Mouse (Mus musculus): ENCODE measurements around the gene Lhpp. TPM values are rescaled to one million over a fixed set of nuclear protein-coding genes. Genes with fewer than 3 reads are reported as not detected.
A peak's percentile ranks its signal among the peaks of the same experiment; 100 is the strongest.

Lhpp gene
- polyA plus RNA-seq, 1 experiment from 2014 or later = 23.7 TPM

DNA sequence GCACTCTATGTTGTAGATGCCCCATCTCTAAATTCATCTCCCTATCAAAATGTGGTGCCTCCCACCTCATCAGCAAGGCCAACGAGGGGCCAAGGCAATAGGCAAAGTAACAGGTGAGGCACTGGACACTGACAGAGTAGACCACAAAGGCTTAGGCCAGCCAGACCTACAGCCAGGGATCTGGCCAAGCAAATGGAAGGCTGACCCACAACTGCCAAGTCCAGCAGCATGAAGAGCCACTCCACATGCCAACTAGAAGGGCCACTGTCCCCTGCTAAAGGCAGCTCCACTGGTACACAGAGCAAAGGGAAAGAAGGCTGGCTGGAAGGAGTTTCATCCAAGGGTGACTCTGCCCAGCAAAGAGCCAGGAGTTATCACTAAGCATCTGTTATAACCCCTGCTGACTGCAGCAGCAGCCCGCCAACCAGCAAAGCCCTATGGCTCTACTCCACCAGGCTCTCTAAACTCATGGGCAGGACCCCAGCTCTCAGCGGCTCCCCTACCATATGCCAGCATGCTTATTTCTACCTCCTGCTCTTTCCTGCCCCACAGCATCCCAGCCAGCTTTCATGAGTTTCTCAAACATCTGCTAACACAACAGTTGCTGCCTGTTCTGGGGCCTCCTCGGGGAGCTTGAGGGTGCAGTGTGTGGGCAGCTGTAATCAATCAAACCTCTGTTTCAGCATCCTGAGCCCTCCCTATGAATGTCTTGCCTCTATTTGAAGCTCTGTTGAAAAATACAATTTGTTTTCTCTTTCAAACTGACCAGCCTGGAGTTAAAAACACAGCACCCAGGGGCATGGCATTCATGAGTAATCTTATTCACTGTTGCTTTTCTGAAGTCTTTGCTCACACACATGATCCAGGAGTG lies 143.3 kb downstream of the Lhpp start:
- no peak overlapping the region for H3K4me2 ChIP-seq (ENCODE audit: low read depth, low read length)
- peak overlapping the region; percentile 11; the same call in 1 of the 2 replicates for H3K9ac ChIP-seq (ENCODE audit: low read length)
- no peak overlapping the region for H3K4me3 ChIP-seq (ENCODE audit: low read length)
- peaks cover 31% of the 10 kb centered on the region for H3K4me1 ChIP-seq (ENCODE audit: control insufficient read depth, insufficient read depth, low read length)
- H3K9me3 ChIP-seq (replicated peaks; ENCODE audit: control insufficient read depth, low read length) = no peaks in the 10 kb centered on the region
- peaks cover 8% of the 10 kb centered on the region for H3K36me3 ChIP-seq (ENCODE audit: control insufficient read depth, insufficient read depth)
- no peak for ATAC-seq (replicated peaks; ENCODE audit: extremely low read depth, insufficient read depth, low FRiP score)
- peak overlapping the region; percentile 36; the same call in 1 of the 2 replicates for H3K27ac ChIP-seq (ENCODE audit: low read length)
- 57% methylated on average over 4 of the region's 4 CpGs for WGBS
- H3K27me3 ChIP-seq (ENCODE audit: control insufficient read depth, insufficient read depth, low read length) = no peaks in the 10 kb centered on the region

DNA sequence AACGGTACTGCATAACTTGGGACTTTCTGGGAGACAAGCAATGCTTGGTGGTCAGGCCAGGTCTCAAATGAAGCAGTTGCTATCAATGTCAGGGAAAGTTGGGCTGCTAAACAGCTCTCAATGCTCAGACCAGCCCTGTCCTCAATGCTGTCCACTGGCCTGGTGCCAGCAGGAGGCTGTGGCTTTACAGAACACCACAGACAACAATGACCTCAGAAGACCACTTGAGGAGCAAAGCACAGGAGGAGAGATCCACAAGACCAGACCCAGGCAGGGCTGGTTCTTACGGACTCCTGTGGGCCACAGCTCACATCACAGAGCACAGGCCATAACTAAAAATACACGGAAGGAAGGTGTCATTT lies 143.9 kb downstream of the Lhpp start:
- 28% methylated on average over 3 of the region's 3 CpGs for WGBS
- 0 out of 2 replicates have a peak, but pooled peaks have one; percentile 25 for ATAC-seq (replicated peaks; ENCODE audit: extremely low read depth, insufficient read depth, low FRiP score)
- H3K9ac ChIP-seq (ENCODE audit: low read length) = no peak overlapping the region

More for the DNA sequence above, 143.9 kb downstream of the Lhpp start:
- Histone ChIP-seq H3K4me2 (ENCODE audit: low read depth, low read length) (no peak overlapping the region), H3K4me1 (ENCODE audit: control insufficient read depth, insufficient read depth, low read length) (peaks cover 31% of the 10 kb centered on the region), H3K36me3 (ENCODE audit: control insufficient read depth, insufficient read depth) (peaks cover 14% of the 10 kb centered on the region), H3K9me3 (replicated peaks; ENCODE audit: control insufficient read depth, low read length) (no peaks in the 10 kb centered on the region), H3K27me3 (ENCODE audit: control insufficient read depth, insufficient read depth, low read length) (no peaks in the 10 kb centered on the region), H3K4me3 (ENCODE audit: low read length) (no peak overlapping the region), H3K27ac (ENCODE audit: low read length) (peak overlapping the region; percentile 36)

Other genes with a start within 250 kb of the Lhpp start
- gene Oat, start 34.2 kb upstream of the Lhpp start, polyA plus RNA-seq (2015; fragmentation: Nextera tagmentation; extraction: Ambion mirVana) = 214 and 222 TPM in 2 replicates
- gene Nkx1-2, start 11.0 kb upstream of the Lhpp start, polyA plus RNA-seq (2015; fragmentation: Nextera tagmentation; extraction: Ambion mirVana) = not detected in 2 replicates
- 16.4 and 21.8 TPM in 2 replicates for gene Fam53b, start 203.2 kb downstream of the Lhpp start, polyA plus RNA-seq (2015; fragmentation: Nextera tagmentation; extraction: Ambion mirVana)
- 35.1 and 43.0 TPM in 2 replicates for gene Eef1akmt2, start 242.0 kb downstream of the Lhpp start, polyA plus RNA-seq (2015; fragmentation: Nextera tagmentation; extraction: Ambion mirVana)
- gene Abraxas2, start 248.6 kb downstream of the Lhpp start, polyA plus RNA-seq (2015; fragmentation: Nextera tagmentation; extraction: Ambion mirVana) = 26.0 and 30.0 TPM in 2 replicates